Mouse (Mus musculus) liver, adult 2 months (tissue): ENCODE measurements around the gene Pkd1l2. TPM values are rescaled to one million over a fixed set of nuclear protein-coding genes. Genes with fewer than 3 reads are reported as not detected.

Experiments
- DNase-seq: peaks from one replicate; pipeline ENCODE4 v3.0.0-alpha.2; 2011; ENCODE audit warnings: low read depth, low spot score; ENCODE audit errors: extremely low read depth
- H3K27ac ChIP-seq: fragments of 200-500 bp; replicated peaks from 2 replicates; pipeline ENCODE4 v1.5.1; 2012; ENCODE audit warnings: low read depth, mild to moderate bottlenecking, control low read depth, inconsistent platforms, low read length; ENCODE audit not compliant: insufficient read depth
- H3K27me3 ChIP-seq: fragments of 200-500 bp; 2 replicates; pipeline ENCODE4 v1.6.1; 2012; ENCODE audit warnings: mild to moderate bottlenecking, moderate library complexity, low read length, inconsistent platforms; ENCODE audit not compliant: control insufficient read depth, insufficient read depth
- H3K36me3 ChIP-seq: fragments of 200-500 bp; 2 replicates; pipeline ENCODE4 v1.6.1; 2012; ENCODE audit warnings: low read length, inconsistent platforms; ENCODE audit not compliant: control insufficient read depth, insufficient read depth
- H3K4me1 ChIP-seq: fragments of 200-500 bp; 2 replicates; pipeline ENCODE4 v1.6.1; 2011; ENCODE audit warnings: low read length; ENCODE audit not compliant: control insufficient read depth, insufficient read depth
- H3K4me3 ChIP-seq: fragments of 200-500 bp; 2 replicates; pipeline ENCODE4 v1.5.1; 2011; ENCODE audit warnings: low read depth, mild to moderate bottlenecking, control low read depth, low read length, moderate library complexity; ENCODE audit not compliant: insufficient read depth
- H3K79me2 ChIP-seq: fragments of 200-500 bp; 2 replicates; pipeline ENCODE4 v1.6.1; 2012; ENCODE audit warnings: inconsistent platforms, mild to moderate bottlenecking, low read length, moderate library complexity; ENCODE audit not compliant: control insufficient read depth, insufficient read depth
- H3K9ac ChIP-seq: fragments of 200-500 bp; 2 replicates; pipeline ENCODE4 v1.6.1; 2012; ENCODE audit warnings: low read depth, mild to moderate bottlenecking, control low read depth, inconsistent platforms, low read length
- CTCF ChIP-seq: fragments of 200-500 bp; IDR thresholded peaks from 2 replicates; pipeline ENCODE4 v1.5.1; 2011; ENCODE audit warnings: low read depth, low read length, control low read depth
- POLR2A ChIP-seq: fragments of 200-500 bp; IDR thresholded peaks from 2 replicates; pipeline ENCODE4 v1.6.1; 2011; ENCODE audit warnings: low read length, control low read depth; ENCODE audit not compliant: insufficient read depth; ENCODE audit errors: extremely low read depth
- WGBS: fragments of 180-500 bp; shearing (Covaris S2); methylation state at CpG from one replicate; pipeline ENCODE4 v1.1.7; 2018; 5-methylcytosine and 5-hydroxymethylcytosine counted together
- polyA plus RNA-seq: library from polyadenylated mRNA; depleted of rRNA; stranded (reverse); fragments of >200 nt; gene quantifications from 2 replicates; pipeline ENCODE4 v1.2.3, GENCODE M21; 2012
- total RNA-seq: library from RNA; depleted of rRNA; stranded (reverse); fragments of >200 nt; gene quantifications from 2 replicates; pipeline ENCODE4 v1.2.3, GENCODE M21; 2014

Pkd1l2 gene
- total and polyA plus RNA-seq, 2 experiments = not detected

DNA sequence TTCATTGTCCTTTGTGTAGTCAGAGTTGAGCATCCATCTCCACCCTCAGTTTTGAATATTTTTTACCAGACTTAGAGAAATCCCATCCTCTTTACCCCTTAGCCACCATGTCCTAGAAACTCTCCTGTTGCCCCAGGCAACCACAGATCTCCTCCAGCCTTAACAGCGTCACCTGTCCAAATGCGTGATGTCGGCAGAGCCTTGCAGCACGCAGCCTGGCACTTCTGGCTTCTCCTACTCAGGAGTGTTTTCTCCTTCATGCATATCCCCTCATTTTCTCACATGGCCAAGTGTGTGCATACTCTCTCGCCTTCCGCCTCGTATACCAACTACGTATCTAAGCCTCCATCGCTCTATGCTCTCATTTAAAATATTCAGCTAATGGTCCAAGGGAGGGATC lies 36.2 kb upstream of the Pkd1l2 start:
- H3K4me1 ChIP-seq = no peaks in the 10 kb centered on the region
- no peak overlapping the region for H3K4me3 ChIP-seq
- H3K27ac ChIP-seq = no peak overlapping the region
- H3K36me3 ChIP-seq = no peaks in the 10 kb centered on the region; the same call in 1 of the 2 replicates
- 96% methylated on average over 9 of the region's 9 CpGs for WGBS
- no peak for DNase-seq
- H3K9ac ChIP-seq = no peak overlapping the region
- TF ChIP-seq POLR2A = no peak
- no peak for TF ChIP-seq CTCF
- no peaks in the 10 kb centered on the region for H3K79me2 ChIP-seq
- H3K27me3 ChIP-seq = no peaks in the 10 kb centered on the region

DNA sequence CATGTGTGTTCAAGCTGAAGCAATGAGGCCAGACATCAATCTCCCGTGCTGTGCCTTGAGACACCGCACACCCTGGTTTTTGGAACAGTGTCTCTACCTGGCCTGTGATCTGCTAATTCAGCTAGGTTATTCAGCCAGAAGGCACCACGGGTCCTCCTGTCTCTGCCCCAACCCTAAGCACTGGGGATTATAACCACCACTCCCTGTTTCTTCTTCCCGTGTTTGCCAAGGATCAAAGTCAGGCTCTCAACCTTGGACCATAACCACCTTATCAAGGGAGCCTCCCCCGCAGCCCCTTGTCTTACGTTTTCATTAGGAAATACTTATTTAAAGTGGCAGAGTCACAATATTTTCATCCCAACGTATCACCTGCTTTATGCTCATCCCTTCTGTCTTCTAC lies 34.3 kb upstream of the Pkd1l2 start:
- H3K9ac ChIP-seq = no peak overlapping the region
- no peak for DNase-seq
- H3K4me1 ChIP-seq = no peaks in the 10 kb centered on the region
- no peak overlapping the region for H3K27ac ChIP-seq
- no peaks in the 10 kb centered on the region for H3K27me3 ChIP-seq
- H3K36me3 ChIP-seq = no peaks in the 10 kb centered on the region; the same call in 1 of the 2 replicates
- TF ChIP-seq POLR2A = no peak
- TF ChIP-seq CTCF = no peak
- no peaks in the 10 kb centered on the region for H3K79me2 ChIP-seq
- H3K4me3 ChIP-seq = no peak overlapping the region
- WGBS = 81% methylated on average over 7 of the region's 7 CpGs

DNA sequence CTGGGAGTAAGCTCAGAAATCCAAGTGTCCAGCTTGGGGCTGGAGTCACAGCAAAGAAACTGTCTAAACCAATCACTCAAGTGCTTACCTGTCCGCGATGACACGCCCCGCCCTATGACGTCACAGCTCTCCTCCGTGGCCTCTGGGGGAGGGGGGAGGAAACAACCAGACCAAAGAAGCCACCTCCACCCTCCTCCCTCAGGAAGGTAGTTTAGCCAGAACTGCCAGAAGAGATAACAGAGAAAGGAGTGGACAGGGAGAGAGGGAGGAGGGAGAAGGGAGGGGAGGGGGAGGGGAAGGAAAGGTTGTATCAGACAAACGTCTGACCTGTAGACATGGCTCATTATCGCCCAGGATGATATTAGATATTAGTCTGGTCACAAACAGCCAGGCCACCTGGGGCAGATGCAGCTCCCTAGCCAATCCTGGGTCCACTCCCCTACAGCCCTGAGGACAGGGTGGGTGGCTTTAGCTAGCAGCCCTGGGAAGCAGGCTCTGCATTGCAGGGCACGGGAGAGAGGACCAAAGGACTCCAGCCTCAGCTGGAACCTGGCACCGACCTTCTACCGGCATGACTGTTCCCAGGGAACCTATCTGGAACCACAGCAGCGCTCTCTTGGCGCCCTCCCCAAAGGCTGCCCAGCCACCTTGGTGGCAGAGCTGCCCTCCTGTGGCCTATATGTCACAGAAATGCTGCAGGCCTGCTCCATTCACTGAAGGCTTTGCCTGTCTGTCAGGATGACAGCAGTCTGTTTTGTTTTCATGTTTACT lies 33.6 kb upstream of the Pkd1l2 start:
- Histone ChIP-seq H3K79me2 (no peaks in the 10 kb centered on the region), H3K4me1 (no peaks in the 10 kb centered on the region), H3K36me3 (no peaks in the 10 kb centered on the region; the same call in 1 of the 2 replicates), H3K9ac (no peak overlapping the region), H3K27ac (no peak overlapping the region), H3K27me3 (no peaks in the 10 kb centered on the region), H3K4me3 (no peak overlapping the region)
- no peak for TF ChIP-seq CTCF
- TF ChIP-seq POLR2A = no peak
- 52% methylated on average over 13 of the region's 13 CpGs for WGBS
- DNase-seq = no peak

DNA sequence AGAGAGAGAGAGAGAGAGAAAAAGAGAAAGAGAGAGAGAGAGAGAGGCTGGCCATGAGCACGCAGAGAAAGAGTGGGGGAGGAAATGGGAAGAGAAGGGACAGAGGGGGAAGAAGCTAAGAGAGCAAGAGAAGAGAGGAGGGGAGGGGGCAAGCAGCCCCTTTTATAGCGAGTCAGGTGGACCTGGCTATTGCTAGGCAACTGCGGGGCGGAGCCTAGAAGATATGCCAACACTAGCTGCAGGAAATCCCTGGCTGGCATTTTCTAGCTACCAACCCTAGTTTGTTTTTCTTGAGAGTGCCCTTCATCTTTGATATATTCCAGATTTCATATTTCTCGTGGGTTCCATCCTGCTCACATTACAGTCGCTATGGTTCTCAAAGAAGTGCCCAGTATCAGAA lies 32.8 kb upstream of the Pkd1l2 start:
- Histone ChIP-seq H3K27me3 (no peaks in the 10 kb centered on the region), H3K36me3 (no peaks in the 10 kb centered on the region; the same call in 1 of the 2 replicates), H3K4me1 (no peaks in the 10 kb centered on the region), H3K9ac (no peak overlapping the region), H3K4me3 (no peak overlapping the region), H3K79me2 (no peaks in the 10 kb centered on the region), H3K27ac (no peak overlapping the region)
- TF ChIP-seq CTCF = no peak
- no peak for TF ChIP-seq POLR2A
- WGBS = 84% methylated on average over 6 of the region's 6 CpGs
- DNase-seq = no peak

GRCm38 (mm10) chr8:117112261-117112660 lies 30.0 kb upstream of the Pkd1l2 start:
- no peaks in the 10 kb centered on the region for H3K4me1 ChIP-seq
- TF ChIP-seq CTCF (no peak), POLR2A (no peak)
- DNase-seq = no peak

GRCm38 (mm10) chr8:117111641-117112040 lies 29.4 kb upstream of the Pkd1l2 start:
- 76% methylated on average over 3 of the region's 3 CpGs for WGBS
- no peak for DNase-seq

More at GRCm38 (mm10) chr8:117112261-117112660, 30.0 kb upstream of the Pkd1l2 start:
- Histone ChIP-seq H3K27me3 (no peaks in the 10 kb centered on the region), H3K4me3 (no peak overlapping the region), H3K36me3 (no peaks in the 10 kb centered on the region; the same call in 1 of the 2 replicates), H3K9ac (no peak overlapping the region), H3K27ac (no peak overlapping the region), H3K79me2 (no peaks in the 10 kb centered on the region)
- WGBS = 76% methylated on average over 8 of the region's 8 CpGs

More at GRCm38 (mm10) chr8:117111641-117112040, 29.4 kb upstream of the Pkd1l2 start:
- H3K79me2 ChIP-seq = no peaks in the 10 kb centered on the region
- H3K9ac ChIP-seq = no peak overlapping the region
- TF ChIP-seq CTCF (no peak), POLR2A (no peak)
- H3K36me3 ChIP-seq = no peaks in the 10 kb centered on the region; the same call in 1 of the 2 replicates
- H3K4me1 ChIP-seq = no peaks in the 10 kb centered on the region
- H3K27ac ChIP-seq = no peak overlapping the region
- no peak overlapping the region for H3K4me3 ChIP-seq
- H3K27me3 ChIP-seq = no peaks in the 10 kb centered on the region
